Mouse (Mus musculus): ENCODE results near the gene Hbs1l. TPM values are rescaled to one million over a fixed set of nuclear protein-coding genes. Genes with fewer than 3 reads are reported as not detected.

Hbs1l gene
- polyA plus RNA-seq, 1 experiment: 43.7 TPM

GRCm38 (mm10) chr10:21265188-21265587, 30.6 kb upstream of the Hbs1l start:
- Histone ChIP-seq H3K27me3 (ENCODE audit: control insufficient read depth, insufficient read depth, low read length) (no peaks in the 10 kb centered on the region), H3K4me3 (replicated peaks; ENCODE audit: insufficient read depth, low read depth, low read length) (no peak overlapping the region), H3K4me1 (ENCODE audit: control insufficient read depth, insufficient read depth, low read length) (no peaks in the 10 kb centered on the region), H3K27ac (ENCODE audit: insufficient read depth, low read length) (no peak overlapping the region)
- TF ChIP-seq POLR2A (IDR thresholded peaks at IDR 0.05; ENCODE audit: borderline replicate concordance, insufficient read depth, low read length) (no peak), CTCF (IDR thresholded peaks at IDR 0.05; ENCODE audit: borderline replicate concordance, insufficient read depth, low read depth, low read length) (no peak)
- 78% methylated on average over 11 of the region's 11 CpGs for WGBS
- DNase-seq: no peak

- H3K4me3 ChIP-seq (replicated peaks; ENCODE audit: insufficient read depth, low read depth, low read length): no peak overlapping the region
- H3K27me3 ChIP-seq (ENCODE audit: control insufficient read depth, insufficient read depth, low read length): no peaks in the 10 kb centered on the region
- 91% methylated on average over 2 of the region's 2 CpGs for WGBS
- H3K4me1 ChIP-seq (ENCODE audit: control insufficient read depth, insufficient read depth, low read length): no peaks in the 10 kb centered on the region
- no peak for DNase-seq
- TF ChIP-seq POLR2A (IDR thresholded peaks at IDR 0.05; ENCODE audit: borderline replicate concordance, insufficient read depth, low read length): no peak
- TF ChIP-seq CTCF (IDR thresholded peaks at IDR 0.05; ENCODE audit: borderline replicate concordance, insufficient read depth, low read depth, low read length): no peak
- H3K27ac ChIP-seq (ENCODE audit: insufficient read depth, low read length): no peak overlapping the region
These were observed 28.3 kb upstream of the Hbs1l start for GRCm38 (mm10) chr10:21267452-21267851.

GRCm38 (mm10) chr10:21268786-21269410, 26.9 kb upstream of the Hbs1l start:
- no peak overlapping the region for H3K27ac ChIP-seq (ENCODE audit: insufficient read depth, low read length)
- 87% methylated on average over 6 of the region's 6 CpGs for WGBS
- no peaks in the 10 kb centered on the region for H3K4me1 ChIP-seq (ENCODE audit: control insufficient read depth, insufficient read depth, low read length)
- TF ChIP-seq CTCF (IDR thresholded peaks at IDR 0.05; ENCODE audit: borderline replicate concordance, insufficient read depth, low read depth, low read length) (no peak), POLR2A (IDR thresholded peaks at IDR 0.05; ENCODE audit: borderline replicate concordance, insufficient read depth, low read length) (no peak)
- no peaks in the 10 kb centered on the region for H3K27me3 ChIP-seq (ENCODE audit: control insufficient read depth, insufficient read depth, low read length)
- DNase-seq: no peak
- H3K4me3 ChIP-seq (replicated peaks; ENCODE audit: insufficient read depth, low read depth, low read length): no peak overlapping the region

GRCm38 (mm10) chr10:21269920-21270319, 25.9 kb upstream of the Hbs1l start:
- no peaks in the 10 kb centered on the region for H3K4me1 ChIP-seq (ENCODE audit: control insufficient read depth, insufficient read depth, low read length)
- TF ChIP-seq CTCF (IDR thresholded peaks at IDR 0.05; ENCODE audit: borderline replicate concordance, insufficient read depth, low read depth, low read length) (no peak), POLR2A (IDR thresholded peaks at IDR 0.05; ENCODE audit: borderline replicate concordance, insufficient read depth, low read length) (no peak)
- no peaks in the 10 kb centered on the region for H3K27me3 ChIP-seq (ENCODE audit: control insufficient read depth, insufficient read depth, low read length)
- H3K27ac ChIP-seq (ENCODE audit: insufficient read depth, low read length): no peak overlapping the region
- H3K4me3 ChIP-seq (replicated peaks; ENCODE audit: insufficient read depth, low read depth, low read length): no peak overlapping the region
- WGBS: 86% methylated on average over 2 of the region's 2 CpGs
- no peak for DNase-seq

- 81% methylated on average over 5 of the region's 5 CpGs for WGBS
- H3K27me3 ChIP-seq (ENCODE audit: control insufficient read depth, insufficient read depth, low read length): no peaks in the 10 kb centered on the region
- DNase-seq: no peak
- TF ChIP-seq POLR2A (IDR thresholded peaks at IDR 0.05; ENCODE audit: borderline replicate concordance, insufficient read depth, low read length): no peak
- no peak for TF ChIP-seq CTCF (IDR thresholded peaks at IDR 0.05; ENCODE audit: borderline replicate concordance, insufficient read depth, low read depth, low read length)
- H3K4me3 ChIP-seq (replicated peaks; ENCODE audit: insufficient read depth, low read depth, low read length): no peak overlapping the region
- H3K4me1 ChIP-seq (ENCODE audit: control insufficient read depth, insufficient read depth, low read length): no peaks in the 10 kb centered on the region
- no peak overlapping the region for H3K27ac ChIP-seq (ENCODE audit: insufficient read depth, low read length)
These were observed 24.9 kb upstream of the Hbs1l start for GRCm38 (mm10) chr10:21270905-21271304.

GRCm38 (mm10) chr10:21271310-21271709, 24.5 kb upstream of the Hbs1l start:
- no peak overlapping the region for H3K27ac ChIP-seq (ENCODE audit: insufficient read depth, low read length)
- H3K27me3 ChIP-seq (ENCODE audit: control insufficient read depth, insufficient read depth, low read length): no peaks in the 10 kb centered on the region
- H3K4me3 ChIP-seq (replicated peaks; ENCODE audit: insufficient read depth, low read depth, low read length): no peak overlapping the region
- no peak for DNase-seq
- 93% methylated on average over 2 of the region's 2 CpGs for WGBS
- TF ChIP-seq CTCF (IDR thresholded peaks at IDR 0.05; ENCODE audit: borderline replicate concordance, insufficient read depth, low read depth, low read length): no peak
- no peak for TF ChIP-seq POLR2A (IDR thresholded peaks at IDR 0.05; ENCODE audit: borderline replicate concordance, insufficient read depth, low read length)
- H3K4me1 ChIP-seq (ENCODE audit: control insufficient read depth, insufficient read depth, low read length): no peaks in the 10 kb centered on the region

- H3K27ac ChIP-seq (ENCODE audit: insufficient read depth, low read length): no peak overlapping the region
- whole genome bisulfite sequencing: 71% methylated on average over 6 of the region's 6 CpGs
- TF ChIP-seq POLR2A (IDR thresholded peaks at IDR 0.05; ENCODE audit: borderline replicate concordance, insufficient read depth, low read length) (no peak), CTCF (IDR thresholded peaks at IDR 0.05; ENCODE audit: borderline replicate concordance, insufficient read depth, low read depth, low read length) (no peak)
- H3K4me1 ChIP-seq (ENCODE audit: control insufficient read depth, insufficient read depth, low read length): no peaks in the 10 kb centered on the region
- no peak overlapping the region for H3K4me3 ChIP-seq (replicated peaks; ENCODE audit: insufficient read depth, low read depth, low read length)
- H3K27me3 ChIP-seq (ENCODE audit: control insufficient read depth, insufficient read depth, low read length): no peaks in the 10 kb centered on the region
- no peak for DNase-seq
These were observed 24.0 kb upstream of the Hbs1l start for GRCm38 (mm10) chr10:21271785-21272184.

GRCm38 (mm10) chr10:21287243-21288127, 8.3 kb upstream of the Hbs1l start:
- no peaks in the 10 kb centered on the region for H3K27me3 ChIP-seq (ENCODE audit: control insufficient read depth, insufficient read depth, low read length)
- WGBS: 55% methylated on average over 10 of the region's 10 CpGs
- no peak for TF ChIP-seq CTCF (IDR thresholded peaks at IDR 0.05; ENCODE audit: borderline replicate concordance, insufficient read depth, low read depth, low read length)
- TF ChIP-seq POLR2A (IDR thresholded peaks at IDR 0.05; ENCODE audit: borderline replicate concordance, insufficient read depth, low read length): no peak

More at GRCm38 (mm10) chr10:21287243-21288127, 8.3 kb upstream of the Hbs1l start:
- H3K4me1 ChIP-seq (ENCODE audit: control insufficient read depth, insufficient read depth, low read length): no peaks in the 10 kb centered on the region
- H3K27ac ChIP-seq (ENCODE audit: insufficient read depth, low read length): no peak overlapping the region
- H3K4me3 ChIP-seq (replicated peaks; ENCODE audit: insufficient read depth, low read depth, low read length): no peak overlapping the region
- no peak for DNase-seq
